Mouse (Mus musculus) gastrocnemius, postnatal 14 days (tissue): ENCODE results near the gene Hrh1. TPM values are rescaled to one million over a fixed set of nuclear protein-coding genes. Genes with fewer than 3 reads are reported as not detected.
"Not testable (repeated sequence)": the region's sequence is repeated elsewhere in the genome, so short reads cannot be mapped to it uniquely, and the experiment has no call there.

Experiments
- DNase-seq: peaks from one replicate; pipeline ENCODE4 v3.0.0; 2021; ENCODE audit warnings: mixed read lengths
- intact Hi-C: fragments of 180-260 bp; cut with DNase I; formaldehyde crosslinking; loops from one replicate; pipeline ENCODE4 v1.15.1; 2025; ENCODE audit warnings: low total_unique reads
- total RNA-seq, 2 experiments: library from RNA; stranded (reverse); gene quantifications; 2 replicates each; pipeline ENCODE4 v1.2.3; 2021

The Hrh1 gene
- total RNA-seq, 2 experiments from 2014 or later, result 0.24 to 0.39 TPM

GRCm38 (mm10) chr6:114455267-114455666 is 57.5 kb downstream of the Hrh1 start:
- intact Hi-C loops, result loop anchor here (10.0 kb wide), 1 partner anchor 100 kb away; no protein-coding TSS in a partner anchor
- no peak for DNase-seq

- peak; percentile 35 for DNase-seq
- intact Hi-C loops, result loop anchor here (10.0 kb wide), 1 partner anchor 102 kb away; no protein-coding TSS in a partner anchor
Measured at GRCm38 (mm10) chr6:114456255-114457042, 58.7 kb downstream of the Hrh1 start.

- intact Hi-C loops, result loop anchor here (10.0 kb wide), 1 partner anchor 102 kb away; no protein-coding TSS in a partner anchor
- DNase-seq, result no peak
Measured at GRCm38 (mm10) chr6:114457299-114457698, 59.6 kb downstream of the Hrh1 start.

- DNase-seq, result no peak
- intact Hi-C loops, result loop anchor here (10.0 kb wide), 1 partner anchor 103 kb away; no protein-coding TSS in a partner anchor
Measured at GRCm38 (mm10) chr6:114458191-114458590, 60.5 kb downstream of the Hrh1 start.

- no peak for DNase-seq
- intact Hi-C loops, result loop anchor here (10.0 kb wide), 2 partner anchors 105 to 235 kb away; no protein-coding TSS in a partner anchor
Measured at GRCm38 (mm10) chr6:114459969-114460368, 62.2 kb downstream of the Hrh1 start.

GRCm38 (mm10) chr6:114461536-114461935 is 63.8 kb downstream of the Hrh1 start:
- intact Hi-C loops, result loop anchor here (10.0 kb wide), 1 partner anchor 233 kb away; no protein-coding TSS in a partner anchor
- no peak for DNase-seq

GRCm38 (mm10) chr6:114462747-114463146 is 65.0 kb downstream of the Hrh1 start:
- no peak for DNase-seq
- intact Hi-C loops, result loop anchor here (10.0 kb wide), 1 partner anchor 232 kb away; no protein-coding TSS in a partner anchor

GRCm38 (mm10) chr6:114473541-114473940 is 75.8 kb downstream of the Hrh1 start:
- intact Hi-C loops, result no loop called here
- DNase-seq, result no peak

- no peak for DNase-seq
- intact Hi-C loops, result no loop called here
Measured at GRCm38 (mm10) chr6:114474059-114474458, 76.3 kb downstream of the Hrh1 start.

- intact Hi-C loops, result no loop called here
- DNase-seq, result no peak
Measured at GRCm38 (mm10) chr6:114474911-114475310, 77.2 kb downstream of the Hrh1 start.

GRCm38 (mm10) chr6:114478771-114479170 is 81.0 kb downstream of the Hrh1 start:
- intact Hi-C loops, result no loop called here
- DNase-seq, result peak; percentile 81

- DNase-seq, result no peak
- intact Hi-C loops, result no loop called here
Measured at GRCm38 (mm10) chr6:114479644-114480410, 82.1 kb downstream of the Hrh1 start.

- intact Hi-C loops, result no loop called here
- DNase-seq, result no peak
Measured at GRCm38 (mm10) chr6:114489371-114489770, 91.6 kb downstream of the Hrh1 start.

GRCm38 (mm10) chr6:114492588-114492987 is 94.9 kb downstream of the Hrh1 start:
- intact Hi-C loops, DNase-seq: not testable (repeated sequence)

GRCm38 (mm10) chr6:114494987-114495386 is 97.3 kb downstream of the Hrh1 start:
- DNase-seq, result peak; percentile 10
- intact Hi-C loops, result not testable (repeated sequence)

GRCm38 (mm10) chr6:114514038-114514437 is 116.3 kb downstream of the Hrh1 start:
- peak; percentile 10 for DNase-seq
- intact Hi-C loops, result not testable (repeated sequence)

GRCm38 (mm10) chr6:114528709-114529108 is 131.0 kb downstream of the Hrh1 start:
- DNase-seq, intact Hi-C loops: not testable (repeated sequence)
